Mouse (Mus musculus): Measurements from ENCODE around the gene Atp6ap2.

GRCm38 (mm10) chrX:12587192-12587957, at the start of gene Atp6ap2:
- TF ChIP-seq CTCF (IDR thresholded peaks at IDR 0.05; ENCODE audit: control insufficient read depth, insufficient read depth, insufficient read length) = no peak
- TF ChIP-seq MYOD1 (IDR thresholded peaks at IDR 0.05; ENCODE audit: control insufficient read depth, insufficient read length, low read depth) = no peak
- TF ChIP-seq MAX (IDR thresholded peaks at IDR 0.05) = no peak
